Mouse (Mus musculus): ENCODE measurements around the gene Zfp536.

DNA sequence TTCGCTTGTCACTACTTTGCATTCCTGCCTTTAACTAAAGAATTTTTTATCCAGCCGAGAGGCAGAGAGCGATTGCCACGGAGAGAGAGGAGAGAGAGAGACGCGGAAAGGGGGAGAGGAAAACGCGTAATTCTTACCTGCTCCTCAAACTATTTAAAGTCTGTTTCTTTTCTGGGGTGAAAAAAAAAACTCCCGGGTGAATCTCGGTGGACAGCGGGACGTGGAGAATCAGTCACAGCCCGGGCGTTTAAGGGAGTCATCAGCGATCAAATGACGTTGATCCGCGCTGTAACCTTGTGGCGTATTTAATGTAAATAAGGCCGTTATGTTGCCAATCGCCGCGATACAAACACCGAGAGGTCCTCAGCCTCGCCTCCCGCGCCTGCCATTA, at the start of gene Zfp536:
- TF ChIP-seq CTCF (IDR thresholded peaks at IDR 0.05) (no peak), POLR2A (IDR thresholded peaks at IDR 0.05; ENCODE audit: insufficient read depth, low read depth, low read length) (no peak)

Data from heart, adult 2 months (tissue).